In the genomic region with DNA sequence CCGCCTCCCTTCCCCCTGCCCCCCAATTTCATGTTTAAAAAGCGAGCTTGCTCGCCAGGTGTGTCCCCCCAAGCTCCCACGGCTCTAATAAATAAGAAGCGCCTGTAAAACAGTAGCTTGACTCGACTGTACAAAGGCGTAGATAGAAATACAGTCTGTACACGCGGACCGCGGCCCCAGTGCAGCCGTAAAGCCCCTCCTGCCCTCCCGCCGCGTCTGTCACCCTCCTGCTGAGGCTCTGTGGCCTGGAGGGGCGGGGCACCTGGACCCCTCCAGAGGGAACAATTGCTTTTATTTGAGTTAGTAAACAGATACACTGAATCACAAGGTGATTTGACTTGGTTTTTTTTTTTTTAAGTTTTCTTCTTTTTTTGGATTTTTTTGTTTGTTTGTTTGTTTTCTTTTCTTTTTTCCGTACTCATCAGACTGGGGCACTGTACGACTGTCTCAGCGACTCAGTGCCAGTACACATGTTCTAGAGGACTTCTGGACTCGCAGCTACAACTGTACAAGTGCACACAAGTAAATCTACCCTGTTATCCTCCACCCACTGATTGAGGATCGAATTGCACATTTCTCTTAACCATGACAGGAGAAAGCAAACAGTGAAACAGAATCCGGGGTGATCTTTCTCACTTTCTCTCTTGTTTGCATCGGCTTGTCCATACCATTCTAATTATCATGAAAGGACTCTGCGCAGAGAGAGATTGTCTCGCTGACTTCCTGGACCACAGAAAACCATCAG, we compare ENCODE assay signal across 8 mouse cellular contexts.
DNase-seq lines count a peak whose midpoint lies in the region; ATAC-seq and TF ChIP-seq lines count a peak whose summit lies in the region.

No protein-coding gene starts in this region.

- no peaks in the 10 kb centered on the region for H3K36me3 ChIP-seq in embryonic facial prominence, embryonic 14.5 days (ENCODE audit: control insufficient read depth, insufficient read depth, low read length)
- no peaks in the 10 kb centered on the region for H3K36me3 ChIP-seq in intestine, postnatal 0 days (ENCODE audit: control insufficient read depth, insufficient read depth)
- no peaks in the 10 kb centered on the region for H3K36me3 ChIP-seq in neural tube, embryonic 12.5 days

- DNase-seq in lung, adult 2 months = no peak
- no peak for DNase-seq in lung, postnatal 14 days
- DNase-seq in embryonic facial prominence, embryonic 14.5 days (ENCODE audit: low spot score) = peak; percentile 90
- DNase-seq in frontal cortex, postnatal 14 days (ENCODE audit: low spot score in 2 of 2) = no peak
- no peak for DNase-seq in urinary bladder, adult 2 months (ENCODE audit: low spot score)
- DNase-seq in urinary bladder, postnatal 36 days (ENCODE audit: low spot score in 2 of 2) = no peak

- 6% methylated on average over 25 of the region's 25 CpGs for WGBS in lung, adult 2 months
- WGBS in embryonic facial prominence, embryonic 14.5 days = 3% methylated on average over 25 of the region's 25 CpGs
- WGBS in intestine, postnatal 0 days = 10% methylated on average over 25 of the region's 25 CpGs
- 5% methylated on average over 25 of the region's 25 CpGs for WGBS in neural tube, embryonic 12.5 days

- peak; percentile 80 for ATAC-seq in embryonic facial prominence, embryonic 14.5 days (ENCODE audit: low read depth)
- ATAC-seq in intestine, postnatal 0 days = no peak
- no peak for ATAC-seq in neural tube, embryonic 12.5 days (ENCODE audit: low FRiP score, low read depth)

- peak overlapping the region; percentile 20 for H3K4me3 ChIP-seq in lung, adult 2 months (replicated peaks; ENCODE audit: extremely low read depth, low read depth, low read length)
- H3K4me3 ChIP-seq in embryonic facial prominence, embryonic 14.5 days (ENCODE audit: low read depth, low read length) = peak overlapping the region; percentile 32
- peak overlapping the region; percentile 37 for H3K4me3 ChIP-seq in intestine, postnatal 0 days (ENCODE audit: low read depth, low read length)
- 0 out of 2 replicates have a peak overlapping the region, but pooled peaks have one; percentile 15 for H3K4me3 ChIP-seq in neural tube, embryonic 12.5 days

- peak overlapping the region; percentile 45; the same call in 1 of the 2 replicates for H3K27ac ChIP-seq in embryonic facial prominence, embryonic 14.5 days (replicated peaks; ENCODE audit: low read depth, low read length)
- H3K27ac ChIP-seq in intestine, postnatal 0 days (ENCODE audit: low read depth, low read length) = no peak overlapping the region
- no peak overlapping the region for H3K27ac ChIP-seq in neural tube, embryonic 12.5 days

- H3K4me1 ChIP-seq in lung, adult 2 months (ENCODE audit: control insufficient read depth, insufficient read depth, low read length) = no peaks in the 10 kb centered on the region; the same call in 1 of the 2 replicates
- H3K4me1 ChIP-seq in embryonic facial prominence, embryonic 14.5 days (ENCODE audit: control insufficient read depth, insufficient read depth, low read length) = peaks cover 16% of the 10 kb centered on the region
- 0 out of 2 replicates have a peak, but pooled peaks cover 2% of the 10 kb centered on the region for H3K4me1 ChIP-seq in intestine, postnatal 0 days (replicated peaks; ENCODE audit: control insufficient read depth, insufficient read depth, low read length)
- H3K4me1 ChIP-seq in neural tube, embryonic 12.5 days = peaks cover 23% of the 10 kb centered on the region

- H3K9me3 ChIP-seq in embryonic facial prominence, embryonic 14.5 days (ENCODE audit: control insufficient read depth, low read length) = no peaks in the 10 kb centered on the region
- no peaks in the 10 kb centered on the region for H3K9me3 ChIP-seq in intestine, postnatal 0 days (ENCODE audit: control insufficient read depth)
- H3K9me3 ChIP-seq in neural tube, embryonic 12.5 days = no peaks in the 10 kb centered on the region

- TF ChIP-seq POLR2A in lung, adult 2 months (IDR thresholded peaks at IDR 0.05; ENCODE audit: borderline replicate concordance, extremely low read depth, low read depth, low read length) = no peak

- H3K27me3 ChIP-seq in embryonic facial prominence, embryonic 14.5 days (replicated peaks; ENCODE audit: control insufficient read depth, insufficient read depth, low read length) = no peaks in the 10 kb centered on the region
- 0 out of 2 replicates have a peak, but pooled peaks cover 7% of the 10 kb centered on the region for H3K27me3 ChIP-seq in intestine, postnatal 0 days (replicated peaks; ENCODE audit: control insufficient read depth, insufficient read depth, low read length)
- H3K27me3 ChIP-seq in neural tube, embryonic 12.5 days (replicated peaks) = no peaks in the 10 kb centered on the region

- no peak for TF ChIP-seq CTCF in lung, adult 2 months (IDR thresholded peaks at IDR 0.05; ENCODE audit: insufficient read depth, low read length)
- no peak for TF ChIP-seq CTCF in intestine, postnatal 0 days (IDR thresholded peaks at IDR 0.05; ENCODE audit: low read depth)

- peak overlapping the region; percentile 55; the same call in 1 of the 2 replicates for H3K9ac ChIP-seq in embryonic facial prominence, embryonic 14.5 days (ENCODE audit: low read depth, low read length)
- no peak overlapping the region; the same call in 1 of the 2 replicates for H3K9ac ChIP-seq in intestine, postnatal 0 days (ENCODE audit: low read depth, low read length)
- no peak overlapping the region for H3K9ac ChIP-seq in neural tube, embryonic 12.5 days

- H3K4me2 ChIP-seq in embryonic facial prominence, embryonic 14.5 days (ENCODE audit: low read depth, low read length) = peak overlapping the region; percentile 62
- H3K4me2 ChIP-seq in intestine, postnatal 0 days (replicated peaks; ENCODE audit: low read depth) = peak overlapping the region; percentile 77
- peak overlapping the region; percentile 65 for H3K4me2 ChIP-seq in neural tube, embryonic 12.5 days (replicated peaks)
